Mouse (Mus musculus): Measurements from ENCODE around the gene Lzts3.

DNA sequence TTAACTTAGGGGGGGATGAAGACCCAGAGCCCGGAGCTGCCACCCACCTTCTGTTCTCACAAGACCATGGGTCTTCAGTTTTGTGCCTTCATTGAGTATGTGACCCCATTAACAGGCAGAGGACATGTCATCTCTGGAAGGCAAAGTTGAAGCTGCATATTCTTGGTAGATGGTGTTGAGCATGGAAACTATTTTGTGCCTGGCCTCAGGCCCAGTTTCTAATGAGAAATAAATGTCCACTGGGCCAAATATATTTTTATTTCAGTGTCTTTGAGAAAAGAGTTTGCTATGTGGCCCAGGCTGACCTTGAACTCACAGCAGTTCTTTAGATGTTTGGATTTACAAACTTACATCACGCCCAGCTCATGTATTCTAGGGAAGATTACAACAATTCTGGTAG, 52.8 kb downstream of the Lzts3 start:
- no peak for TF ChIP-seq POLR2A (IDR thresholded peaks at IDR 0.05; ENCODE audit: borderline replicate concordance, extremely low read depth, low read depth, low read length)
- no peak for TF ChIP-seq CTCF (IDR thresholded peaks at IDR 0.05; ENCODE audit: insufficient read depth, low read length)
